Mouse (Mus musculus): ENCODE results near the gene Ubr3.
A peak's percentile ranks its signal among the peaks of the same experiment; 100 is the strongest.
"Not testable (repeated sequence)": the region's sequence is repeated elsewhere in the genome, so short reads cannot be mapped to it uniquely, and the experiment has no call there.

Gene Ubr3

DNA sequence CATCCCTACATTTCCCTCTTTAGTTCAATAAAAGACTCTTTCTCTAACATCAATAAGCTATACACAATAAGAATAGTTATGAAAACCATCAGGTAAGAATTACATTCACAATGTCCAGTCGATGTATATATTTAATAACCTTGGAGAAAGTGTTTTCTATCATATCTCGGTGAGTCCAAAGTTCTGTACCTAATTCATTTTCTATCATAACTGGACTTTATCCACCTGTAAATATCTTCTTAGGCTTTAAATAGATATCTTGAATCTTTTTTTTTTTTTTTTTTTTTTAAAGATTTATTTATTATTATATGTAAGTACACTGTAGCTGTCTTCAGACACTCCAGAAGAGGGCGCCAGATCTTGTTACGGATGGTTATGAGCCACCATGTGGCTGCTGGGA lies 10.3 kb downstream of the Ubr3 start:
- DNase-seq (ENCODE audit: low spot score in 2 of 2) = not testable (repeated sequence)

DNA sequence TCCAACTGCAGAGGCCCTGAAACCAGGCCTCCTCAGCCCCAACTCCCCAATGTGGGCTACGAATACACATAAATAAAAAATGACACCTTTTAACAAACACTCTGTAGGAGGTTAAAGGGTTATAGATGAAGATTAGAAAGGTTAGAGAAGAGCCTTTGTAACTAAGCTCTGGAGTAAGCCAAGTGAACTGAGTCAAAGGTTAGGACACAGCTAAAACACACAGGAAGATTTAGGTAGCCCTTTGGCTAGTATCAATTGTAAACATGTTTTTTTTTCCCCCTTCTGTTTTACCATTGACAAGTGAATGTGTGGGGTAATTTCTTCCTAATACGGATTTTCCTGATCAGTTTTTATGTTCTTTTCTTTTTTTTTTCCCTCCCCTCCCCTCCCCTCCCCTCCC lies 15.8 kb downstream of the Ubr3 start:
- no peak for DNase-seq (ENCODE audit: low spot score in 2 of 2)

DNA sequence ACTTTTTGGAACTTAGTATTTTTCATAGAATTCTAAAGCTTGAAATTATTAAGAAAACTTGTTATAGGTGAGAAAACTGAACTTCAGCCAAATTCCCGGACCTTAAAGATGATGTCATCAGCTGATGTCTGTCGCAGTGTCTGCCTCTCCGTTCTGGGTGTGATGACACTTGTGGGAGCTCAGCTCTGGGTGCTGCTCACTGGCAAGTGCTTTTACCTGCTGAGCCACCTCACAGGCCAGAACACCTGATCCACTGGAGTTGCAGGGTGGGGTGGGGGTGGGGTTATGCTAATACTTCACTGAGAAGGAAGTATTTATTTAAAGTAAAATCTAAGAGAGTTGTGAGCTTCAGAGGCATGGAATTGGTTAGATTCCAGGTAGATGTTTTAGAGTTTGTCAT lies 20.3 kb downstream of the Ubr3 start:
- no peak for DNase-seq (ENCODE audit: low spot score in 2 of 2)

DNA sequence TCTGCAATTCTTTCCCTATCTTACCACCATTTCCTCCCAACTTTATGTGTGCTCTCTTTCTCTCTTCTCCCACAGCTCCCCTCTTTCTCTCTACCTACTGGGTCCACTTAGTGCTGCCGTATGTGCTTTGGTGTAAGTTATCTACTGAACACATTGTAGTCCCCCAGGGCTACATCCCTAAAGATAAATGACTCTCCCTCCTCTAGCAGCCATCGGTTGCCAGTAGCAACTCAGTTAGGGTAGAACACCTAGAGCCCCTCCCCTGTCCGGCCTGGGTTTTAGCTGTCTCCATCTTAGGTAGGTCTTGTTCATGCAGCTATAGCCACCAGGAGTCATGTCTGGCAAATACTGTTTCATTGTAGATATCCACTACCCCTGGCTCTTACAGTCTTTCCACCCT lies 27.9 kb downstream of the Ubr3 start:
- DNase-seq (ENCODE audit: low spot score in 2 of 2) = no peak

DNA sequence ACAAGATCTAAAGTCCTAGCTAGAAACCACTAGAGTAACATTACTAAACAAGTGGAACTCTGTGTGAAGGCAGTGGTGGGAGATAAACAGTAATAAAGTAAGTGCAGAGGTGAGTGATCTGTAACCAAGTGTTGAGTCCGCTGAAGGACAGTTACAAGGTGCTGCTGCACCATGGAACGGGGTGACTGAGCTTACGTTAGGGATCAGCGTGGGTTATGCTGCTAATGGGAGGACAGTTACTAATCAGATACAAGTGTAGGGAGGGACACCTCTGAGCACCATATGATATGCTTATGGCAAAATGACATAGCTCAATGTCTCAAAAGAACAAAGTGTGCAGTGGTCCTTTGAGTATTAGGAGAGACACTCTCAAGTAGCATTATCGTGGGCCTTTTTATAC lies 39.3 kb downstream of the Ubr3 start:
- no peak for DNase-seq (ENCODE audit: low spot score in 2 of 2)

DNA sequence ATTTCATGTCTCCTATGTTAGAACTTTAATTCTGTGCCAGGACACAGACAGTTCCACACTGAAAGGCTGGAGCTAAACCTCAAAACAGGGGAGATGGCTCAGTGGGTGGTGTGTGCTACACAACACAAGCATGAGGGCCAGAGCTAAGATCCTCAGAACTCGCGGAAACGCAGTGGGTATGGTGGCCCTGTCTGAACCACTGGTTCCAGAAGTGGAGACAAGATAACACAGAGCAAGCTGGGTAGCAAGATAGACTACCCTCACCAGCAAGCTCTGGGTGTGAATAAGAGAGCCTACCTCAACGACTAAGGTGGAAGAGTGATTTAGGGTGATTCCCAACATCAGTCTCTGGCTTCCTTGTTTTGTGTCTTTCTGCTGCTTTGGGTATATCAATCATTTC lies 42.2 kb downstream of the Ubr3 start:
- DNase-seq (ENCODE audit: low spot score in 2 of 2) = peak in 1 of 2 experiments; percentile 27

DNA sequence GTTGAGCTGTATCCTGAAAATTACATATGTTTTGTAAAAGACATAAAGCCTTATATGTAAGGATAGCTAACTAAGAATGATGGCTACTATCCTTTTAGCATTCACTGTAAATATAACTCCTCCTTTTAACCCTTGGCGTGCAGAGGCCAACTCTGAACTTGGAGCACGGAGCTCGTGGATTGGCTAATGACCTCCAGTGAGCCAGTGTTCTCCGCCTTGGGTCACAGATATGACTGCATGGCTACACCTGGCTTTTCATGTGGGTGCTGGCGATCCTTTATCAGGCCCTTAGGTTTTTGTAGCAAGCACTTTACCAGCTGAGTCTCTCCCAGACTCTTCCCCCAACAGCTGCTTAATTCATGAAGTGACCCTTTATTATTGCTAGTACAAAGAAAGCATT lies 42.6 kb downstream of the Ubr3 start:
- DNase-seq (ENCODE audit: low spot score in 2 of 2) = no peak

DNA sequence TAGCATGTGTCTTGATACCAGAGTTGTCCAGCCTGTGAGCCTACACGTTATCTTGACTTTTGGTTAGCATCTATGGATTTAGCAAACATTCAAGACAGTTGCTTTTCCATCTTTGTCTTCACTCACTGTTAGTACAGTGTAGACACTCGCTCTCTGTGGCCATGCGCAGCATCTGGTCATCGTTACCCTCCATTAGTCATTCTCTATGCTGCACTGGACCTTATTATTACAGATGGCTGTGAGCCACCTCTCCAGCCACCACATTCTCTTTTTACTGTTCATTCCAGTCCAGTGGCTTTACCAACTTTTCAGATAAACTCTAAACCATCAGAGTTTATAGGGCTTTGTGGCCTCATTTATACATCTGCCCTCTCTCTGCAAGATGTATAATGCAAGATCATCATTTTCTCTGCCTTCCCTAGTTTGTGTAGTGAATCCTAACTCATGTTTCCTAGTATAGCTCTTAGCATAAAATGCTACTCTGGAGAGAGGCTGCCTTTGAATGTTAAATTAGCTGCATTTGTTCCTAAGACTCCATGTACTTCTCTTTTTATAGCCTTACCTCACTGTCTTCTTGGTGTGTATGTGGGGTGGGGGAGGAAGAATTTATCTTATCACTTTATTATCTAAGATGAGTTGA lies 44.5 kb downstream of the Ubr3 start:
- DNase-seq (ENCODE audit: low spot score in 2 of 2) = no peak

DNA sequence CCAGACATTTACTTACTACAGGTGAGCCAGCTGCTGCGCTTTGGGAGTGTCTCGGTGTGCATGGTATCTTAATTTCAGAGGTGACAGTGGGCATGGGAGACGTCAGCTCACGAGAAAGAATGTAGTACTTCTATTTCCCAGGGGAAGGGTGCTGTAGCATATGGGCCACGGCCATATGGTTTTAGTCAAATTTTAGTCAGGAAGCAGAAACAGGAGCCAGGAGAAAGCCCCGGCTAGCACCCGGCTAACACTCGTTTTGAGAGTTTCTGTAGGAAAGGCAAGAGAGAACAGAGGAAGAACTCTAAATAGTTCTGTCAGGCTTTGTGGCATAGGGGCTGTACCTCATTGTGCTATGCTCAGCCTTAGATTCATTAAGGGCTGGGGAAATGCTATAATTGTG lies 55.8 kb downstream of the Ubr3 start:
- DNase-seq (ENCODE audit: low spot score in 2 of 2) = no peak

DNA sequence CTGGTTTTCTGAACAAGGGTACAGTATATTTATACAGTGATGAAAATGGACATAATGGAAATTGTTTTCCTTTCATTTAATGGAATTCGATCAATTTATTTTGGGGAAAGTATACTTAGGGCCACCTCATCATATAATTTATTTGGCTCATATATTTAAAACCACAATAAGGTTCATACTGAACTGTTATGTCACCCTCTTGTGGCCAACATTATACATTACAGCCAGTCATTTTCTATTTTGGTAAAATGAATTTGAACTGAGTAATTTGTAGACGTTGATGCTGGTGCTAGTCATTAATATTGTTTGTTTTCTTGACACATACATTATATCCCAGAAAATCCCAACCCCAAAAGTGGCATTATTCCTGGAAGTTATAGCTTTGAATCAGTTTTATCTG lies 58.6 kb downstream of the Ubr3 start:
- DNase-seq (ENCODE audit: low spot score in 2 of 2) = no peak

DNA sequence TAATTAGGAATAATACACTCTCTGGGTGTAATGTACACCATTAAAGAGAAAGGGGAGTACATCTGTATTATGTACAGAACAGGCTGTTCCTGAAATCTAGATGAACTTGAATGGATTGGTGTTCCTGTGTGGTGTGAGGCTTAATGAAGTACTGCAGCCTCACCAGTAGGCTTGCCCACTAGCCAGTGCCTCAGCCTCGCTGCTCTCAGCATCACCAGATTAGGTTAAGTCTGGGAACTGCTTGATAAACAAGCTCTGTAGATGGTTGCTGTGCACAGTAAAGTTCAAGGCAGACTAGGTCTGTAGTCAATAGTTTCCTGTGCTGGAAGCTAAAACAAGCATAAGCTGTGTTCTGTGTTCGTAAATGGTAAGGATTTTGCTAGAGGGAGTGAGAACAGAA lies 60.6 kb downstream of the Ubr3 start:
- DNase-seq (ENCODE audit: low spot score in 2 of 2) = no peak

DNA sequence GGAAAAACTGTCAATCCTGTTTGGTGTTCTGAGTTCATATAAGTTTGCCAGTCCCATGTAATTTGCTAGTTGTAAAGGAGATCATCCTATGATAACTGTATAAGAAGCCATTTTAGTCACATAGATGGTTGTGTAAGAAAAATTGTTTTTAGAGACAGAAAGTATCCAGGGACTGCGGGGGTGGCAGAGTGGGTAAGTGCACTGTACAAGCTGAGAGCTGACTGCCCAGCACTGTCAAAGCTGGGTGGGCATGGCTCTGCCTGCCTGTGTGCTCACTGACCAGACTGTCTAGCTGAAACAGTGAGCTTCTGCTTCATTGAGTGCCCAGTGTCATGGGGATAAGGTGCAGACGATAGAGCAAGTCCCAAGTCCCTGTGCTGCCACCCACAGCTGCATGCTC lies 77.8 kb downstream of the Ubr3 start:
- no peak for DNase-seq (ENCODE audit: low spot score in 2 of 2)

DNA sequence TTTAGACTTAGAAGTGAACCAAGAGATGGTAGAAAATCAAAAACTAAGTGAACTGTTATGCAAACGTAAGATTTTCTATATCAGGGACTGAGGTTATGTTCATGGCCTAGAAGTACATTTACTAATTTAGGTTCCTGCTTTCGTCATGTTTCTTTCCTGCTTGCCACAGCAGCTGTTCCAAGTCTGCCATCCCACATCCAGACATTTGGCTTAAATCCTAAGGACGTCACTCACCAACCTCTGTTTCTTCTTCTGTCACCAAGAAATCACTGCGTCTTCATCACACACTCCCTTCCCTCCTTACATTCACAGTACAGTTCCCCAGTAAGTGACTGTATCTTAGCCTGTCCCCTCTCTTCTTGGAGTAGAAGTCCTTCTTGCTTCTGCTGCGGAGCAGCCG lies 92.2 kb downstream of the Ubr3 start:
- DNase-seq (ENCODE audit: low spot score in 2 of 2) = no peak

DNA sequence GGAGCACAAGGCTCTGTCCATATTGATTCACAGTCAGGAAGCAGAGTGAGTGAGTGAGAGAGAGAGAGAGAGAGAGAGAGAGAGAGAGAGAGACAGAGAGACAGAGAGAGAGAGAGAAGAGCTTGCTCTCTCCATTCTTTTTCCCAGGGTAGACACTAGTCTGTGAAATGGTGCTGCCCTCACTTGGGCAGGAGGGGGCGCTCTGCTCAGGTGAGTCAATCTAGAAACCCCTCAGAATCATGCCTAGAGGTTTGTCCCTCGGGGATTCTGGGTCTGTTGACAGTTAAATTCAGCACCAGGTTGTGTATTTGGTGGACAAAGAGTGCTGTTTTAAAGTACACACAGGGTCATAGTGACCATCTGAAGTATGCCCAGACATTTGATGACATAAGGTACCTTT lies 93.6 kb downstream of the Ubr3 start:
- DNase-seq (ENCODE audit: low spot score in 2 of 2) = no peak

DNA sequence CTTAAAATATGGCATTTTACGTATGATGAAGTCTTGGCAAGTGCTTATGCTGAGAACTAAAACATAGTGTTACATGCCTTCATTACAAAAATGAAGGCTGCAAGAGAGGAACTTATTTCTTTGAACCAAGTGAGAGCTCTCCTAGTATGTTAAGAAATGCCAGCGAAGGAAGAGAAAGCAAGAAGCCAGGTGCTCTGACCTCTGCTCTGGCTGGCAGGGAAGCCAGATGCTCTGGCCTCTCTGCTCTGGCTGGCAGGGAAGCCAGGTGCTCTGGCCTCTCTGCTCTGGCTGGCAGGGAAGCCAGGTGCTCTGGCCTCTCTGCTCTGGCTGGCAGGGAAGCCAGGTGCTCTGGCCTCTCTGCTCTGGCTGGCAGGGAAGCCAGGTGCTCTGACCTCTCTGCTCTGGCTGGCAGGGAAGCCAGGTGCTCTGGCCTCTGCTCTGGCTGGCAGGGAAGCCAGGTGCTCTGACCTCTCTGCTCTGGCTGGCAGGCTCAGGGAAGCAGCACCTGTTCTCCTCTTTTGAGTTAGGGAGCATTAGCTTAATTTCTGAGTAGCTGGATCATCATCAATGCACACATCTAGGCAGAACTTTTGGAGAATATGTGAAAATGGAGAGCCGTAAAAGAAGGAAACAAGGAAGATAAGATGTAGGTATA lies 97.2 kb downstream of the Ubr3 start:
- not testable (repeated sequence) for DNase-seq (ENCODE audit: low spot score in 2 of 2)

DNA sequence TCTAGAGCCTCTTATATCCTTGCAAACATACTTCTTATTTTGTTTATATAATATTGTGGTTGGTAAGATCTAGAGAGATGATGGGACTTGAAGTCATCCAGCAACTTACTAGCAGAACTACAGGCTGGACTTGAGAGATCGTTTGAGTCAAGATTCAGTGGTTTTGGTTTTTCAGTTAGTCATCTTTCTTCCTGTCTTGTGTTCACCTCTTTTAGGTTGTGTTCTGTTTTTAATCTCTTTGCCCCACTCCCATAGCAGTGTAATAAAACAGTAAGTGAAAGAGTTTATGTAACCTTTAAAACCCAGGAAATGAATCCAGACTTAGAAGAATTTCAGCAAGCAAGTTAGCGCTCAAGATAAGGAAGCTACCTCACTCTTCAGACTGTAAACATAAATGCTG lies 97.7 kb downstream of the Ubr3 start:
- DNase-seq (ENCODE audit: low spot score in 2 of 2) = no peak

DNA sequence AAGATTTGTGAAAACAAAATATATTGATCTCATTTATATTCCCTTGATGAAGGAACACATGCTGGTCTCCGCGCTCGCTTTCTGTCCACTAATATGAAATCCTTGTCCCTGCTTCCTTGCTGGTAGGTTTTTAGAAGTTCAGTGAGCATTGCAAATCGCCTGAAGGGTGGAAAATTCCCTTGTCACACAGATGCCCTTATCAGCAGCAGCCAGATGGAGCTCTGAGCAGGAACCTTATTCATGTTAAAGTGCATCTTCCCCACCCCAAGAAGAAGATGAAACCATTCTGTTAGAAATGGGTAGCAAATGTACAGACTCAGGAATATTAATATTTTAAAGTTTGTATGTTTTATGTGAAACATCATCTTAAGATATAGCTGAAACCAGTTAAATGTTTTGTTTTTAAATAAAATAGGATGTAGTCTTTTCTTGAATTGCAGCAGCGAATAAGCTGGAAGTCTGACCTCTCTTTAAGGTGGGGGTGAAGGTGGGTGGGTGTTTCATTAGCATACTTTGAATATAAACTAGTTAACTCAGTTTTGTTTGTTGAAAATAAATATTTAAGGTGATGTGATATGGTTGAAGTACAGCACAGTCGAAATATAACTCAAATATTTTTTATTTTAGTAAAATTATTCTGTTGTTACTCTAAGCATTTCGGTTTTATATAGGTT lies 102.2 kb downstream of the Ubr3 start:
- peak; percentile 64 to 70 for DNase-seq (ENCODE audit: low spot score in 2 of 2)

DNA sequence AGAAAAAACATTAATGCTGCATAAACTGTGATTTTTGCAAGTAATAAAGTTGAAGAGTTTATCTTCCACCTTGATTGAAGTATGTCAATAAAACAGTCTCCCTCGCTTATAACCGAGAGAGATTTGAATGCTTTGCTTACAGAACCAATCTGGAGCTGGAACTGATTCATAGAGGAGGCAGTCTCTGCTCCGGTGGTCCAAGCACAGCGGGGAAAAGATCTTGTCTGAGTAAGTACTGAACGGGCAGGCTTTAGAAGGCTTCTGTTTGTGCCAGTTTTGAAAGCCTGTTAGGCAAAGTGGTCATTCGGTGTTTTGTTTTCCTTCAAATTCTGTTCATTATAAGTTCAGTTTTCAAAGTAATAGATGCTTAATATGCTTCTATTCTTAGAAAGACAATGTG lies 103.3 kb downstream of the Ubr3 start:
- DNase-seq (ENCODE audit: low spot score in 2 of 2) = no peak

DNA sequence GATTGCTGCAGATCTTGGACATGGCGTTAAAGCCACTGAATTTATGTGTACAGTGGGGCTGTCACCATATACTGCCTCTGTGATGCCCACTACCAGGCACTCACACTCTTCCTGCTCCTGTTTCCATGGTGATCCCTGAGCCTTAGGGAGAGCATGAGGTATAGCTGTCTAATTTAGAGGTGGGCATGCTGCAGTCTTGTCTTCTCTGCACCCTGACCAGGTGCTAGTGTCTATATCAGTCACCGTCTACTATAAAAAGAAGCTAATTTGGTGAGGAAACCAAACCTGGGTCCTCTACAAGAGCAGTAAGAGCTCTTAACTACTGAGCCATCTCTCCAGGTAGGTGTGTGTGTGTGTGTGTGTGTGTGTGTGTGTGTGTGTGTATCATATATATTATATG lies 109.4 kb downstream of the Ubr3 start:
- no peak for DNase-seq (ENCODE audit: low spot score in 2 of 2)

DNA sequence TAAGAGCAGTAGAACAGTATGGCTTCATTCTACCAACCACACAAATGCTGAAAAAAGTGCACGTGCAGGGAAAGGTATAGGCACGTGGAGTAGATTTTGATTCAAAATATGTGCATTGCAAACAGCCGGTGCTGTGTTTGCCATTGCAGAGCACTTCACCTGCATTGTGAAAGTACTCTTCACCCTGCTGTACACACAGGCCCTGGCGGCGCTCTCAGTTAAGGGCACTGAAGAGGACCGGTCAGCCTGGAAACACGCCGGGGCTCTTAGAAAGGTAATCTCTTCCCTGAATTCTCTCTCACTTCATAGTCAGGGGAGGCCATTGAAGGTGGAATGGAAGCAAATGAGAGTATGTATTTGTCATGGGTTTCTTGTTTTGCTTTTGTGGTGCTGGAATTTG lies 115.9 kb downstream of the Ubr3 start:
- DNase-seq (ENCODE audit: low spot score in 2 of 2) = no peak

DNA sequence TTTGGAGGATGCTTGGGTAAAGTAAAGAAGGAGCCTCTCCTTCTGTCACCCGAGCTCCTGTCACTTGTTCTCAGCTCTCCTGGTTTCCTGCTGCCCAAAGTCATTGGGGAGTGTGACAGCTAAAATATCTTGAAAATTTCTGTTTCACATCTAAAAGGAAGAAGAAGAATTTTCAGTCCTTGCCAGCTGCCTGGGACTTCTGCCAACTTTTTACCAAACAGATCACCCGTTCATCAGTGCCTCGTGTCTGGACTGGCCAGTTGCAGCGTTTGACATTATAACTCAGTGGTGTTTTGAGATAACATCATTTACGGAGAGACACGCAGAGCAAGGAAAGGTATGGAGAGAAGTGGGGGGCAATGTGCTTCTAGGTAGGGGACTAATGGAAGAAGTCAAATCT lies 121.2 kb downstream of the Ubr3 start:
- no peak for DNase-seq (ENCODE audit: low spot score in 2 of 2)

DNA sequence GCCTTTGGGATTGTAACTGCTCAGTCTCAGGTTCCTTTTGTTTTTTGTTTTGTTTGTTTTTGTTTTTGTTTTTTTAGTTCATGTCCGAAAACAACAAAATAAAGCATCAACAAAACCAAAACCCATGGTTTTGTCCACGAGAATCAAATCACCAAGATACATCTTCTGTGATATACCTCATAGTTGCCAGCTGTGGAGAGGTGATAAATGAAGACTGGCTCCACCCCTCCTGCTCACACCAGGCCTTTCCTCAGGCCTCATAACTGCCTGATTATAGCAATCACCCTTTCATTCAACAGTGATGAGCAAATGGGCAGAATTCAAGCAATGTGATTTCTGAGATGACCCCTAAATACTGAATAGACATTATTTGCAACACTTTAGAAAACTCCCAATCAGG lies 127.4 kb downstream of the Ubr3 start:
- DNase-seq (ENCODE audit: low spot score in 2 of 2) = no peak

DNA sequence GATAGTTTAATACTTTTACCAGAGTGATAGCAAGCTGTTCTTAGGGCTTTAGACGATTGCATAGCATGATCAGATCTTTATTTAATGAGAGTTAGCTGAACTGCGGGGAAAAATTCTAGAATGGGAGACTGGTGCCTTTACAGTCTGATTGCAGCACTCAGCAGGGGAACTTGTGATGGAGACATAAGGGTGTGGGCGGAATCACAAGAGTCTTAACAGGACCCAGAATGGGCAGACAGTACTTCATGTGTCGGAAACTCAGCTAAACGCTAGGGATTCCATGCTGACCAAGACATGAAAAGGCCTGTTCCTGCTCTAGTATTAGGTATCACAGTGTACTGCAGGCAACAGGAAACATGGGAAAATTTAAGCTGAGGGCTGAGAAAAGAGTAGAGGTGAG lies 128.7 kb downstream of the Ubr3 start:
- no peak for DNase-seq (ENCODE audit: low spot score in 2 of 2)

DNA sequence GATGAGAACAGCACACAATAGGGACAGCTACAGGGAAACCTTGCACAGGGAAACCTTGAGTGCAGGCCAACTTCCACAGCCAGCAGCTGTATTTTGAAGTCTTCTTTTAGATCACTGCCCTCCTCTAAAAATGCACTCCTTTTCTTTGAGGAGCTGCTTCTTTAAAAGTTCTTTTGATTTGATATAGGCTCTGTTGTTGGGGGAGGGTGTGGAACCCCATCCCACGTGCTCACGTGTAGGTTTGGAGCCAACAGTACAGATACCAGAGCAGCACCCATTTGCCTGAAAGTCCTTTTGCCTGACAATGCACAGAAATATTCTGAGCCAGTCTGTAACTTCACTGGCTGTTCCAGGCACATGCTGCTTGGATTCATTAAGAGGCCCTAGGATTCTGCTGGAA lies 134.4 kb downstream of the Ubr3 start:
- no peak for DNase-seq (ENCODE audit: low spot score in 2 of 2)

All from spleen, postnatal 4 days (tissue).